Mouse (Mus musculus) olfactory bulb, adult 2 months (tissue): ENCODE results near the gene Stxbp5l.

Experiments used
- CTCF ChIP-seq: fragments of 200-500 bp; IDR thresholded peaks from 2 replicates; pipeline ENCODE4 v1.5.1; 2012; ENCODE audit warnings: low read depth, mild to moderate bottlenecking, low read length, moderate library complexity; ENCODE audit not compliant: insufficient read depth
- POLR2A ChIP-seq: fragments of 200-500 bp; IDR thresholded peaks from 2 replicates; pipeline ENCODE4 v1.6.1; 2012; ENCODE audit warnings: mild to moderate bottlenecking, low read depth, low read length, moderate library complexity; ENCODE audit not compliant: insufficient read depth

DNA sequence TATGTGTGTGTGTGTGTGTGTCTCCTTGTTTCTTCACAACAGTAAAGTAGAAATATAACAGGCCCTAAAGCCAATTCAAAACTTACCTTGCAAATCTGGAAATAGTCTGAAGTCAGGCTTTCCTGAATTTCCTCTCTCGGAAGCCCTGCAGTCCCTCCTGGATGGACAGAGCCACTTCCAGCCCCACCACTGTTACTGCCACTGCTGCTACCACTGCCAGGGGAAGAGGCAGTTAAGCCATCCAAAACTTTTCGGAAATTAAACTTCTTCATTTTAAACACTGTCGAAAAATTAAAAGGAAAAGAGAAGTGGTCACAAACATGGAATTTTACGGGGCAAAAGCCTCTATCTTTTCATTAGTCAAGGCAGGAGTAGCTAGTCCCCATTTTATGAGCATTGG, 1.3 kb downstream of the Stxbp5l start:
- TF ChIP-seq CTCF (no peak), POLR2A (no peak)
